Mouse (Mus musculus): ENCODE data around the gene Vwc2.

- TF ChIP-seq CTCF (conservative IDR thresholded peaks at IDR 0.05; ENCODE audit: low read length), result peak; percentile 78
- no peak for TF ChIP-seq NANOG (IDR thresholded peaks at IDR 0.05; ENCODE audit: borderline replicate concordance, low read length)
- no peak for TF ChIP-seq POU5F1 (IDR thresholded peaks at IDR 0.05; ENCODE audit: borderline replicate concordance, low read length)
Measured at GRCm38 (mm10) chr11:11131414-11132077, 17.5 kb downstream of the Vwc2 start.

Data from E14TG2a.4 (cell line).